Mouse (Mus musculus): ENCODE data around the gene P3h4.
"Not testable (repeated sequence)": the region's sequence is repeated elsewhere in the genome, so short reads cannot be mapped to it uniquely, and the experiment has no call there.

The P3h4 gene

GRCm38 (mm10) chr11:100361059-100361458, 53.6 kb downstream of the P3h4 start:
- DNase-seq (ENCODE audit: low read depth, low spot score), result not testable (repeated sequence)

- DNase-seq (ENCODE audit: low read depth, low spot score), result no peak
Measured at GRCm38 (mm10) chr11:100360175-100360574, 54.5 kb downstream of the P3h4 start.
